Mouse (Mus musculus) embryonic stem cell, embryonic (primary cell): ENCODE results near the gene Asb18.

Experiments used
- CTCF ChIA-PET, 4 experiments: fragments of 300-600 bp in 2 of 4; fragments of 350-600 bp in 2 of 4; sonication (Branson Sonifier 250); formaldehyde crosslinking; loops; one replicate each; lab custom pipeline; 2022; ENCODE audit warnings: inconsistent platforms in 2 of 4; lab: Charles Lee
- POLR2A ChIA-PET, 4 experiments: fragments of 300-600 bp in 2 of 4; fragments of 350-600 bp in 2 of 4; sonication (Branson Sonifier 250); formaldehyde crosslinking; loops; one replicate each; lab custom pipeline; 2022; ENCODE audit warnings: antibody characterized with exemption in 4 of 4, inconsistent platforms in 1 of 4; lab: Charles Lee

Gene Asb18

GRCm38 (mm10) chr1:90014446-90014845 lies at the start of gene Asb18:
TSS of gene Asb18 (minus strand) at chr1:90014666.
- ChIA-PET CTCF (interaction anchor here in 3 of 4 experiments (0.6 to 2.9 kb wide), 12 partner anchors 9 to 579 kb away, joined by 3 to 21 read pairs (median 6); no protein-coding TSS in a partner anchor), POLR2A (no interaction called here)

GRCm38 (mm10) chr1:90060599-90060998 lies 46.1 kb upstream of the Asb18 start:
- POLR2A ChIA-PET, result interaction anchor here in 3 of 4 experiments (0.6 to 1.9 kb wide), 6 partner anchors 10 to 542 kb away, joined by 3 to 12 read pairs (median 4); partner anchors contain the start of gene Cops8 (in 1 of the 3)

GRCm38 (mm10) chr1:90060054-90060453 lies 45.6 kb upstream of the Asb18 start:
- ChIA-PET POLR2A (interaction anchor here (0.6 to 1.9 kb wide), 8 partner anchors 11 to 215 kb away, joined by 3 to 12 read pairs (median 4); partner anchors contain the start of gene Ackr3 (in 1 of the 4)), CTCF (interaction anchor here (0.5 to 2.5 kb wide), 18 partner anchors 9 to 1670 kb away, joined by 3 to 20 read pairs (median 4); partner anchors contain the start of gene Iqca (in 1 of the 4))

More at GRCm38 (mm10) chr1:90060599-90060998, 46.1 kb upstream of the Asb18 start:
- CTCF ChIA-PET, result interaction anchor here (0.5 to 2.5 kb wide), 14 partner anchors 9 to 532 kb away, joined by 3 to 20 read pairs (median 4); partner anchors contain the start of gene Iqca (in 1 of the 4)

GRCm38 (mm10) chr1:90054991-90055390 lies 40.5 kb upstream of the Asb18 start:
- ChIA-PET POLR2A (no interaction called here), CTCF (no interaction called here)

- ChIA-PET CTCF (interaction anchor here (0.6 to 3.7 kb wide), 22 partner anchors 9 to 748 kb away, joined by 3 to 20 read pairs (median 7); partner anchors contain the start of gene Ackr3 (in 1 of the 4)), POLR2A (interaction anchor here in 3 of 4 experiments (0.6 to 0.7 kb wide), 3 partner anchors 539 to 610 kb away, joined by 3 to 4 read pairs (median 4); no protein-coding TSS in a partner anchor)
Observed at GRCm38 (mm10) chr1:90051347-90051746, 36.9 kb upstream of the Asb18 start.

- ChIA-PET POLR2A (interaction anchor here in 2 of 4 experiments (0.7 to 2.5 kb wide), 2 partner anchors 153 to 609 kb away, joined by 3 to 7 read pairs; partner anchors contain the start of gene Ackr3 (in 1 of the 2)), CTCF (interaction anchor here (0.6 to 3.7 kb wide), 20 partner anchors 10 to 1639 kb away, joined by 3 to 20 read pairs (median 4); no protein-coding TSS in a partner anchor)
Observed at GRCm38 (mm10) chr1:90050046-90050739, 35.7 kb upstream of the Asb18 start.

- POLR2A ChIA-PET, result no interaction called here
- CTCF ChIA-PET, result interaction anchor here in 3 of 4 experiments (1.0 to 2.0 kb wide), 4 partner anchors 15 to 562 kb away, joined by 3 to 4 read pairs (median 4); partner anchors contain the start of gene Ackr3 (in 1 of the 3)
Observed at GRCm38 (mm10) chr1:90028305-90028704, 13.8 kb upstream of the Asb18 start.

- CTCF ChIA-PET, result interaction anchor here (0.6 to 2.0 kb wide), 10 partner anchors 9 to 565 kb away, joined by 3 to 6 read pairs (median 3); no protein-coding TSS in a partner anchor
- POLR2A ChIA-PET, result interaction anchor here in 1 of 4 experiments (0.6 kb wide), 1 partner anchor 131 kb away, joined by 3 read pairs; no protein-coding TSS in a partner anchor
Observed at GRCm38 (mm10) chr1:90026945-90027344, 12.5 kb upstream of the Asb18 start.

GRCm38 (mm10) chr1:90020336-90020735 lies 5.9 kb upstream of the Asb18 start:
- ChIA-PET CTCF (interaction anchor here in 1 of 4 experiments (0.7 kb wide), 1 partner anchor 29 kb away, joined by 3 read pairs; no protein-coding TSS in a partner anchor), POLR2A (interaction anchor here in 1 of 4 experiments (0.6 kb wide), 1 partner anchor 548 kb away, joined by 3 read pairs; no protein-coding TSS in a partner anchor)

GRCm38 (mm10) chr1:90018071-90018470 lies 3.6 kb upstream of the Asb18 start:
- CTCF ChIA-PET, result interaction anchor here in 3 of 4 experiments (0.6 to 1.2 kb wide), 3 partner anchors 9 to 575 kb away, joined by 3 read pairs; no protein-coding TSS in a partner anchor
- POLR2A ChIA-PET, result no interaction called here

GRCm38 (mm10) chr1:90013273-90013672 lies 1.2 kb downstream of the Asb18 start:
- ChIA-PET CTCF (interaction anchor here in 3 of 4 experiments (0.6 to 2.9 kb wide), 18 partner anchors 13 to 1305 kb away, joined by 3 to 21 read pairs (median 4); no protein-coding TSS in a partner anchor), POLR2A (interaction anchor here in 1 of 4 experiments (0.6 kb wide), 1 partner anchor 237 kb away, joined by 6 read pairs; no protein-coding TSS in a partner anchor)

- POLR2A ChIA-PET, result interaction anchor here in 1 of 4 experiments (0.6 kb wide), 1 partner anchor 237 kb away, joined by 6 read pairs; no protein-coding TSS in a partner anchor
- CTCF ChIA-PET, result interaction anchor here (0.6 to 2.9 kb wide), 19 partner anchors 14 to 709 kb away, joined by 3 to 21 read pairs (median 5); no protein-coding TSS in a partner anchor
Observed at GRCm38 (mm10) chr1:90012850-90013249, 1.6 kb downstream of the Asb18 start.

- ChIA-PET CTCF (interaction anchor here (0.6 to 2.9 kb wide), 7 partner anchors 272 to 622 kb away, joined by 3 to 21 read pairs (median 6); no protein-coding TSS in a partner anchor), POLR2A (no interaction called here)
Observed at GRCm38 (mm10) chr1:90012168-90012567, 2.3 kb downstream of the Asb18 start.

GRCm38 (mm10) chr1:90010077-90010476 lies 4.4 kb downstream of the Asb18 start:
- CTCF ChIA-PET, result no interaction called here
- POLR2A ChIA-PET, result no interaction called here

GRCm38 (mm10) chr1:90009188-90009587 lies 5.3 kb downstream of the Asb18 start:
- ChIA-PET CTCF (no interaction called here), POLR2A (no interaction called here)

GRCm38 (mm10) chr1:90006666-90007065 lies 7.8 kb downstream of the Asb18 start:
- CTCF ChIA-PET, result interaction anchor here in 1 of 4 experiments (0.8 kb wide), 1 partner anchor 1462 kb away, joined by 7 read pairs; no protein-coding TSS in a partner anchor

GRCm38 (mm10) chr1:90000981-90001380 lies 13.5 kb downstream of the Asb18 start:
- ChIA-PET POLR2A (no interaction called here), CTCF (interaction anchor here in 2 of 4 experiments (0.5 kb wide), 2 partner anchors 192 to 326 kb away, joined by 3 to 4 read pairs; no protein-coding TSS in a partner anchor)

More at GRCm38 (mm10) chr1:90006666-90007065, 7.8 kb downstream of the Asb18 start:
- POLR2A ChIA-PET, result interaction anchor here in 2 of 4 experiments (0.6 to 0.7 kb wide), 3 partner anchors 244 to 1847 kb away, joined by 4 read pairs; no protein-coding TSS in a partner anchor

- POLR2A ChIA-PET, result no interaction called here
- CTCF ChIA-PET, result no interaction called here
Observed at GRCm38 (mm10) chr1:89999858-90000257, 14.6 kb downstream of the Asb18 start.
